Mouse (Mus musculus): ENCODE data around the gene Zc2hc1b.

The Zc2hc1b gene

GRCm38 (mm10) chr10:13115030-13115429 is 62.8 kb downstream of the Zc2hc1b start:
- in situ Hi-C loops (cut with MseI, MboI): no loop called here

GRCm38 (mm10) chr10:13113641-13114040 is 64.2 kb downstream of the Zc2hc1b start:
- in situ Hi-C loops (cut with MseI, MboI): no loop called here

GRCm38 (mm10) chr10:13112849-13113248 is 65.0 kb downstream of the Zc2hc1b start:
- in situ Hi-C loops (cut with MseI, MboI): no loop called here

GRCm38 (mm10) chr10:13109781-13110180 is 68.0 kb downstream of the Zc2hc1b start:
- in situ Hi-C loops (cut with MseI, MboI): no loop called here

- in situ Hi-C loops (cut with MseI, MboI): no loop called here
Measured at GRCm38 (mm10) chr10:13108847-13109246, 69.0 kb downstream of the Zc2hc1b start.

- in situ Hi-C loops (cut with MseI, MboI): no loop called here
Measured at GRCm38 (mm10) chr10:13108021-13108548, 69.7 kb downstream of the Zc2hc1b start.

GRCm38 (mm10) chr10:13106909-13107624 is 70.8 kb downstream of the Zc2hc1b start:
- in situ Hi-C loops (cut with MseI, MboI): no loop called here

- in situ Hi-C loops (cut with MseI, MboI): no loop called here
Measured at GRCm38 (mm10) chr10:13103838-13104237, 74.0 kb downstream of the Zc2hc1b start.

GRCm38 (mm10) chr10:13102360-13102759 is 75.5 kb downstream of the Zc2hc1b start:
- in situ Hi-C loops (cut with MseI, MboI): no loop called here

- in situ Hi-C loops (cut with MseI, MboI): no loop called here
Measured at GRCm38 (mm10) chr10:13100061-13100648, 77.7 kb downstream of the Zc2hc1b start.

All from mouse trophoblast stem cell (cell line).